Mouse (Mus musculus) T-helper 17 cell (primary cell): ENCODE measurements at regions not wholly inside any gene's neighbourhood (a gene's known extent, or its start where the extent isn't known, plus 50 kb on each side); places are given as distances from the start of the nearest gene placed in this dataset.

Experiments
- in situ Hi-C, 2 experiments: fragments of 300-600 bp; cut with MboI, MseI; formaldehyde crosslinking; loops; 1 replicate in 1 of 2; 2 replicates in 1 of 2; pipeline ENCODE4 v1.15.1; 2025; ENCODE audit warnings: high pct_unique_total_duplicates in 2 of 2

GRCm38 (mm10) chr4:125354742-125355141 is 135.8 kb upstream of the Grik3 start:
- in situ Hi-C loops = no loop called here

- in situ Hi-C loops = no loop called here
These were observed 140.4 kb upstream of the Grik3 start for GRCm38 (mm10) chr4:125350056-125350455.

DNA sequence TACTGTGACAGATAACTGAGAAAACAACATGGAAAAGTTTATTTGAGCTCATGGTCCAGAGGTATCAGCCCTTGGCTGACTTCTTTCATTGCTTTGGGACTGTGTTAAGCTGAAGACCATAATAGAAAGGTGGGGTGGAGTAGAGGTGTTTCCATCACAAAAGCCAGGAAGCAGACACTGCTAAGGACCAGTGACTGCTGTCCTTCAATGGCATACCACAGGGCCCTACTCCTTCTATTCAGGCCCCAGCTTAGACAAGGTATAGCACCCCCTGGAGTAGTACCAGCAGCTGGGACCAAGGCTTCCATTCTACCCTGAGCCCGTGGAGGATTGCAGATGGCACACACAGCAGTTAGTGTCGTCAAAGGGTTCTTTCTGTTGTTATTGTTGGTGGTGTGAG is 151.4 kb upstream of the Grik3 start:
- in situ Hi-C loops = no loop called here

- in situ Hi-C loops = no loop called here
These were observed 161.7 kb upstream of the Grik3 start for GRCm38 (mm10) chr4:125328806-125329205.

- in situ Hi-C loops = no loop called here
These were observed 166.0 kb upstream of the Grik3 start for GRCm38 (mm10) chr4:125324495-125324894.

DNA sequence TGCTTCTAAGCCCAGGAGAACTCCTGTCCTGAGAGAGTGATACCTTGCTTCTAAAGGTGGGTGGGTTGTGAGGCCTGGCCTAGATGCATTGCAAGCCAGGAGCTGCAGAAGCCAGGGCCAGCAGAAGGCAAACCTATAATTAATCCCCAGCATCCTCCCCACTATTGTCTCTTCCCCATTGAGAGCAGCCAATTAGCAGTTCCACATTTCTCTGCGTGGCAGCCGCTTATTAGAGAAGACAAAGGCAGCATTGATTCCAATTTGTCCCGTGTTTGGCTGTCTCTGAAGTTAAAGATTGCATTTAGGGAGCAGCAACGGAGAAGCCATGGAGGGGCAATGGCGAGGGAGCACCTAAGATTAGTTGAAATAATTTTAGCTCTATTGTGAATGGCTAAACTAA is 171.2 kb upstream of the Grik3 start:
- in situ Hi-C loops = no loop called here

DNA sequence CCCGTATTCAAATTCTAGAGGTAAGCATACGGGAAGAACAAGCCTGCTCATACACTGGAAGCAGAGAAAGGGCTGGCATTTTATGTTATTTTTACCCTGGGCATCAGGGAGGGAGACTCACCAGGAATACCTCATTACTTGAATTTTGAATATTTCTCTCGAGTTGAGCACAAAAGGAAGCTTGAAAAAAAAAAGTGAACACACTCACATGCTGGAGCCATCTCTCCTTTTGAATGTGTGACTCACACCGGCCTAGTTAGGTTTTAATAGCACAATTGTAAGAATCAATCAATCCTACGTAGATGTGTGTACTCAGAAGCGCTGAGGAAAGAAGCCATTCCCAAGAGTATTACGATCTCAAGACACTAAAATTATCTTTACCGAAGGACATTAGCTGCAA is 172.2 kb upstream of the Grik3 start:
- in situ Hi-C loops = no loop called here

DNA sequence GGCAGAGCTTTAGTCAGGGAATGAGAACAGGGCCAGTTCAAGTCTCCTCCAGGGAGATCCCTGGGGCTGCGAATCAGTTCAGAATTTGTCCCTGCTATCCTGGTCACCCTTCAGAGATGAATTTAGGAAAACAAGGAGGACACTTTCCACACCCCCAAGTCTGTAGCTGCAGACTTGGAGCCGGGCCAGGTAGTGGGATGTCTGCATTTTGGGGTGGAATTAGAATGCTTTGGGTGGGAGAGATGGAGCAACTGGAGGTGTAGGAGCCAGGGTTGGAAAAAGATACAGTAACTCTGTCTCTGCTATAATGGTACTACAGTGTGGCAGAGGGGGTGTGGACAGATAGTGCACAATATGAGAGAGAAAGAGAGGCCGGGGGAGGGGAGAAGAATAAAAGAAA is 173.6 kb upstream of the Grik3 start:
- in situ Hi-C loops = no loop called here

DNA sequence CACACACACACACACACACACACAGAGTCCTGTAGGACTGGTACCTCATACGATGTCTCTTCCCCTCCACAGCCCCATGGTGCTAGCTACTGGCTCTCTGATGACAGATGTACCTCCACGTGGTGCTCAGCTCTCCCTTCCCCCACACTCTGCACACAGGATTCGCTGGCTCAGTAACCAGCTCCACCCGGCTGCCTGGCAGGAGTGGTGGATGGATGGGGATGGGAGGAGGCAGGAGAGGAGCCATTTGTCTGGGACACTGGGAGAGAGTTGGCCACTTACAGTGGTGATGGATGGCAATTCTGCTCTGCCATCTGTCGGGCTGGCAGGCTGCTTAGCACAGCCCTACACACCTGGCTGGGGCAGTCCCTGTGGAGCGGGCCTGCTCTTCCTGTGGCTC is 174.7 kb upstream of the Grik3 start:
- in situ Hi-C loops = no loop called here

DNA sequence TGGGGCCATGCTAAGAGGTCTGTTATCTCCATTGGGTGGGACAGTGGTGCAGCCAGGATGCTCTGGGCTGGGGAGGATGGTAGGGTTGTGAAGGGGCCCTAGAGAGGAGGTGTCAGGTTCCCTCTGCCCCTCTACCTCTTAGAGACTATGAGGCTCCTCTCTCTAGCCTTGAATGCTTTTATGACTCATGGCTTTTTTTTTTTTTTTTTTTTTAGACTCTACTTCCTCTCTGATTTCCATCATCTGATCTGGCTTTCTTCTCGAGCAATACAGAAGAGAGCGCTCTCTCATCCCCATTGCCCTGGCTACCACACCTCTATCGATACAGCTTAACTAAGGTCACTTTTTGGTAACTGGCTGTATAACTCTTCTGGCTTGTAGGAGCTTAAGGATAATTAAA is 176.6 kb upstream of the Grik3 start:
- in situ Hi-C loops = no loop called here

DNA sequence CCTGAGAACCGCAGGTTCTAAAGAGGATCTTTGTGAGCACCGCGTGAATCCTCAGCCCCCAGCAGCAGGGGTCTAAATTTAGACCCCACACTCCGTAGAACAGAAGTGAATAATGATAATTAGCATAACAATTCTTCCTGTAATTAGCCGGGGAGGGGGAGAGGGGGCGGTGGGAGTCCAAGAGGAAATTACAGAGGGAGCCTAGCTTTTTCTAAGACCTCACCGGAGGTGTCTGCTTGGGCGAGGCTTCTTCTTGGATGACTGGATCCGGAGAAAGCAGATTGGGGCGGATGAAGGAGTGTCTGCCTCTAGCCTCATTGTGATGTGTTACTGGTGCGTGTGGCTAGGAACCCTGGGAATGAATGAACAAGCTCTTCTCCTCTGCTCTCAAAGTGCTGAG is 177.2 kb upstream of the Grik3 start:
- in situ Hi-C loops = no loop called here

GRCm38 (mm10) chr4:125308171-125308570 is 180.5 kb upstream of the Zc3h12a start:
- in situ Hi-C loops = no loop called here

DNA sequence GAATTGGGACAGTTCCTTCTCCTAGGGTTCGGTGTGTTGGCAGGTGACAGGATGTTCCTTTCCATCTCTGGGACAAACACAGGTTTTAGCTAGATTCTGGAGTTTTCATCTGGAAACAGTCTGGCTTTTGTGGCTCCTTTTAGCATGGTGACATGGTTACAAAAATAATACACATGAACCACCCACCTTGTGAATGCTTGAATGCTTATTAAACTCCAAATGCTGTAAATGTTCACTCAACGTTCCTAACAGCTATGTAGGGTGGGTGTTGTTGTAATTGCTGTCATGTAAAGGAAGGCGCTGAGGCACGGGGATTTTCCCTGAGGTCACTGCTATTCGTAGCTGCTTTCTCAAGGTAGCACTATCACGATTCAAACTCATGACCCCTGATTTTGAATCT is 178.1 kb upstream of the Zc3h12a start:
- in situ Hi-C loops = no loop called here

GRCm38 (mm10) chr4:125302660-125303059 is 175.0 kb upstream of the Zc3h12a start:
- in situ Hi-C loops = no loop called here

DNA sequence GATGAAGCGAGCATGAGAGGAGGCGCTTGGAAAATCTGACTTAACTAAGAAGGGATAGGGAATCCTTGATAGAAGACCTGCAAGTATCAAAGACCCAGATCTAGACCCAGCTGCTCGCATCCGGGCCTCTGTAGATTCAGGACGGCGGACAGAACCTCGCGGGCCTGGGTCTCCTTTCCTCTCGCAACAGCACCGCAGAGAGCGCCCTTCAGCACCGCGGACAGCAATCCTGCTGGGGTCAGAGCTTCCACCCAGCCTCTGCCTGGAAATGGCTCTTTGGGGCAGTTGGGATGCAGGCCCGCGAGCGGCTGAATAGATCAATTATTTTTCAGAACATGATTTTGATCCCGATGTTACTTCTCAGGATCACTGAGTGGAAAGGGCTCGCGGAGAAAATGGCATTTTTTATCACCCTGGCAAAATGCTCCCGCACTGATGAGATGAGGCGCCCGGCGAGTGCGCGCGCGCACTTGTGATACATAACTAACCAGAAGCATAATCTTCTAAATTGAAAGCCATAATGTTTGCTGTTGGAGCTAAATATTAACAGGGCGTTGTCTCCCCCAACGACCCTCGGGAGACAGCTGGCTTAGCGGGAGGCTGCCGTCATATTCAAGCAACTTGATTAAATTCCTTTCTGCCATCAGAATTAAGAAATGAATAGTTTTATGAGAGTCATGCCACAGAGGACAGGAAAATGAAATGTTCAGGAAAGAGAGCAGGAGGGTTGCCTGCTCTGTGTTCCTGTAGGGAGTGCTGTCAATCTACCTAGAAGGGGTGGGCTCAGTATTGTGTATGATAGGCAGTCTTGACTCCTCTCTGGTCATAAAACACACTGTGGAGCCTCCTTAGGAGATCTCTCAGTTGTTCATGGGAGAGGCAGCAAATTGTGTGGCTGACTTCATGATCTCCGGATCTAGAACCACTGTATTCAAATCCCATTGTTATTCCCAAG is 173.1 kb upstream of the Zc3h12a start:
- in situ Hi-C loops = no loop called here

DNA sequence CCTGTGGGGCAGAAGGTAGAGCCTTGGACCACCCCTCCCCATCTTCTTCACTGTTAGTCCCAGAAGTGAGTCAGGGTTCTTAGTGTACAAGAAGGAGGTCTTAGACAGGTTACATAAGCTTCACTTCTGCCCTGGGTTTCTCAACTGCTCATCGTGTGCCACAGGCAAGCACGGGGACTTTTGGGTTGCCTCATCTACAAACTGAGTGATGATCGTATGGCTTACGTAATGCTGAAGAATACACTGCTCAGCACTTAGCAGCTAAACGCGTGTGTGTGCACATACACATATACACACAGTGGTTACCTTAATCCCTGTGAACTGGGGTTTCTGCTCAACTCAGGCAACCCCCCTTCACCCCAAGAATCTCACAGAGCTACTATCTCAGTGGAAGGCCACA is 163.1 kb upstream of the Zc3h12a start:
- in situ Hi-C loops = no loop called here

GRCm38 (mm10) chr4:125289709-125290108 is 162.1 kb upstream of the Zc3h12a start:
- in situ Hi-C loops = no loop called here

DNA sequence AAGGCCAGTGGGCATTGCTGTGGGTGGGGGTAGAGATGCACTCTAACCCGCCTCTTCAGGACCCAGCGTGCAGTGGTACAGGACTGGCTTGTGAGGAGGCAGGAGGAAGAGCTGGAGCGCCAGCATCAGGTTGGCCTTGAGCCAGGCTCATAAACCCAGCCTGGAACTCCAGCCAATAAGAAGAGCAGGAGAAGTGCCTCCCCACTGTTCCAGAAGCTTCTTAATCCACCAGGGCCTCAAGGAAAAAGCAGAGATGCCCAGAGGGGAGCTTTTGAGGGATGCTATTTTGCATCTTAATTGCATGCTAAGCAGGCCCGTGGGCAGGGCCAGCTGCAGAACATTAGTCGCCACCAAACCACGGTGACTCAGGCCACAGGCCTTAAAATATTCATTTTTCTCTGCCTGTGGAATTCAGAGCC is 161.4 kb upstream of the Zc3h12a start:
- in situ Hi-C loops = no loop called here

GRCm38 (mm10) chr4:125282974-125283319 is 155.3 kb upstream of the Zc3h12a start:
- in situ Hi-C loops = no loop called here

DNA sequence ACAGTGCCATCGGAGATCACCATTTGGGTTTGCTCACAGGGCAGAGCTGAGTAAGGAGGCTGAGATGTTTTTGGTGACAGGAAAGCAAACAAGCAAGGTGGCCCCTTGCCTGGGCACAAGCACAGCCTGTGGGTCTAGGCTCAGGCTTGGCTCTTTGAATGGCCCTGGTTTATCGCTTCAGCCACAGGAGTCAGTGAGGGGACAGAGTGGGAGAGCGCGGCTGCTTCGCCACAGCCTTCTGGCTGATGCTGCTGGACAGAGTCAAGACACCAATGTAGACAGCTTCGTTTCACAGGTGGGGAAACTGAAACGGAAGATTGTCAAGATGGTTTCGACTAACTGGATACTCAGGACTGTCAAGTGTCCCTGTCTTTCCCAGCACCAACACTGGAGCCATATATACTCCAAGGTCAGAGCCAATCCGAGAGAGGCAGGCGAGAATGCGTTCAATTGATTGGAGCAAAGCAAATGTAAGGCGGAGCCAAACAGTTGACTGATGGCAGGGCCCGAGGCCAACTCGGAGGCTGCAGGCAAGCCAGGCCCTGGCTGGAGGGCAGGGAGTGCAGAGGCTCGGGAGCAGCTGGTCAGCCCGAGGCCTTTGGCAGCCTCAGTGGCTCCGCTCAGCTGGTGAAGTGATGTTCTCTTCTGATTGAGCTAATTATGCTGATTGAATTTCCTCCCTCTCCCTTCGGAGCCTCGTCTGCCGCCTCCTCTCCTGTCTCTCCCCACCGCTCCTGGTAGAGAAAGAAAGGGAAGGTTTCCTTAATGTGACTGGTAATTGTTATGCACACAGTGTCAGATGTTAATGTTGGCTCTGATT is 154.7 kb upstream of the Zc3h12a start:
- in situ Hi-C loops = no loop called here

- in situ Hi-C loops = no loop called here
These were observed 151.5 kb upstream of the Zc3h12a start for GRCm38 (mm10) chr4:125279165-125279564.

GRCm38 (mm10) chr4:125276861-125277260 is 149.2 kb upstream of the Zc3h12a start:
- in situ Hi-C loops = no loop called here

DNA sequence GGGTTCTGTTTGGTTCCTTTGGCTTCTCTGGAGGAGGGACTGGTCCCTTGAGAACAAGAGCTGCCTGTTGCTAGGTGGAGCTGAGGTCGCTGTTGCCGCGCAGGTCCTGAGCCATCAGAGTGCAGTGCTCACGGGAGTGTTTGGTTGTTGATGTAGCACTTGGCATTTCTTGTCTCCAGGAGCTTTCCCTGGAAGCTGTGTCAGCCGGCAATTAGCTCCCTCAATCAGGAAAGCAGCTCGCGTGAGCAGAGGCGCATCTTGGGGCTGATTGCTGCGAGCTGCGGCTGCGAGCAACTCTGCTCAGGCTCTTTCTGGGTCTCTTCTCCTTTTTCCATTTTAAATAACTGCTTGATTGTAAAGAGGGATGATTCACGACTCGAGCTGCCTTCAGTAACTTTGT is 147.6 kb upstream of the Zc3h12a start:
- in situ Hi-C loops = no loop called here
